In genomic region chr3:147273446-147273845, GRCm38 (mm10) we compare ENCODE assay signal across 21 mouse cellular contexts.
DNase-seq lines count a peak whose midpoint lies in the region; ATAC-seq lines count a peak whose summit lies in the region.
"Had no signal": no experiment of that assay in that cellular context is flagged by ENCODE, and none has a peak within 500 bp of the region (broad histone marks: within the 10 kb centered on the region; RNA-seq: fewer than 3 reads in every experiment).

No protein-coding gene starts in this region.

- no peaks in the 10 kb centered on the region for H3K36me3 ChIP-seq in heart, embryonic 13.5 days
- H3K36me3 ChIP-seq in heart, embryonic 11.5 days (ENCODE audit: control insufficient read depth, insufficient read depth, low read length) = no peaks in the 10 kb centered on the region
- no peaks in the 10 kb centered on the region for H3K36me3 ChIP-seq in forebrain, embryonic 16.5 days (ENCODE audit: control insufficient read depth, insufficient read depth)
- H3K36me3 ChIP-seq: embryonic facial prominence, embryonic 13.5 days; heart, embryonic 10.5 days; hindbrain, embryonic 12.5 days; intestine, embryonic 15.5 days; kidney, embryonic 15.5 days had no signal

- H3K4me2 ChIP-seq in heart, embryonic 13.5 days = no peak overlapping the region
- no peak overlapping the region for H3K4me2 ChIP-seq in heart, embryonic 11.5 days
- H3K4me2 ChIP-seq in forebrain, embryonic 16.5 days (ENCODE audit: low read length) = no peak overlapping the region
- H3K4me2 ChIP-seq: embryonic facial prominence, embryonic 13.5 days; forebrain, embryonic 13.5 days; hindbrain, embryonic 12.5 days; intestine, embryonic 15.5 days; kidney, embryonic 15.5 days had no signal

- H3K27ac ChIP-seq in heart, embryonic 13.5 days (replicated peaks) = peak overlapping the region; percentile 49; the same call in 1 of the 2 replicates
- no peak overlapping the region for H3K27ac ChIP-seq in heart, embryonic 11.5 days (ENCODE audit: low read depth, low read length)
- H3K27ac ChIP-seq in forebrain, embryonic 16.5 days (ENCODE audit: low read length) = no peak overlapping the region
- H3K27ac ChIP-seq: embryonic facial prominence, embryonic 13.5 days; forebrain, embryonic 13.5 days; gastrocnemius, adult 2 months; heart, embryonic 10.5 days; hindbrain, embryonic 12.5 days; intestine, embryonic 15.5 days; kidney, embryonic 15.5 days had no signal

- no peak overlapping the region for H3K4me3 ChIP-seq in heart, embryonic 13.5 days
- H3K4me3 ChIP-seq in heart, embryonic 11.5 days (ENCODE audit: low read depth, low read length) = no peak overlapping the region
- no peak overlapping the region for H3K4me3 ChIP-seq in forebrain, embryonic 16.5 days (replicated peaks; ENCODE audit: low read length)
- H3K4me3 ChIP-seq: embryonic facial prominence, embryonic 13.5 days; forebrain, embryonic 13.5 days; gastrocnemius, adult 2 months; heart, embryonic 10.5 days; hindbrain, embryonic 12.5 days; intestine, embryonic 15.5 days; kidney, embryonic 15.5 days had no signal

- WGBS in heart, embryonic 13.5 days = 27% methylated on average over 3 of the region's 3 CpGs
- 34% methylated on average over 3 of the region's 3 CpGs for WGBS in heart, embryonic 11.5 days (ENCODE audit: insufficient replicate concordance)
- WGBS in forebrain, embryonic 16.5 days = 70% methylated on average over 3 of the region's 3 CpGs

- no peaks in the 10 kb centered on the region for H3K9me3 ChIP-seq in heart, embryonic 13.5 days
- no peaks in the 10 kb centered on the region for H3K9me3 ChIP-seq in heart, embryonic 11.5 days (replicated peaks; ENCODE audit: control insufficient read depth, low read length)
- H3K9me3 ChIP-seq in forebrain, embryonic 16.5 days (ENCODE audit: control insufficient read depth, low read length) = no peaks in the 10 kb centered on the region
- H3K9me3 ChIP-seq: embryonic facial prominence, embryonic 13.5 days; forebrain, embryonic 13.5 days; heart, embryonic 10.5 days; hindbrain, embryonic 12.5 days; intestine, embryonic 15.5 days; kidney, embryonic 15.5 days had no signal

- no peak for ATAC-seq in heart, embryonic 13.5 days (ENCODE audit: extremely low read depth, insufficient number of reproducible peaks, low FRiP score, low TSS enrichment)
- no peak for ATAC-seq in heart, embryonic 11.5 days (replicated peaks; ENCODE audit: insufficient number of reproducible peaks, low FRiP score, low TSS enrichment)
- ATAC-seq in forebrain, embryonic 16.5 days = no peak
- ATAC-seq: forebrain, embryonic 13.5 days; hindbrain, embryonic 16.5 days; intestine, embryonic 15.5 days had no signal

- peak; percentile 54 for DNase-seq in adrenal gland, adult 2 months
- no peak for DNase-seq in adrenal gland, postnatal 4 days (ENCODE audit: low spot score in 2 of 2)
- DNase-seq in adrenal gland, postnatal 36 days = peak; percentile 22 to 31
- DNase-seq in adipocyte (ENCODE audit: low spot score) = no peak
- DNase-seq: cerebellum, adult 11-12 months; cerebellum, adult 9-10 months; cerebellum, postnatal 25 days; gastrocnemius, adult 2 months; gastrocnemius, postnatal 25 days; heart, postnatal 4 days; kidney, adult 2 months had no signal

- no peaks in the 10 kb centered on the region for H3K27me3 ChIP-seq in heart, embryonic 13.5 days (replicated peaks)
- no peaks in the 10 kb centered on the region for H3K27me3 ChIP-seq in heart, embryonic 11.5 days (ENCODE audit: control insufficient read depth, insufficient read depth, low read length)
- H3K27me3 ChIP-seq in forebrain, embryonic 16.5 days (replicated peaks; ENCODE audit: control insufficient read depth, insufficient read depth, low read length) = no peaks in the 10 kb centered on the region
- H3K27me3 ChIP-seq: embryonic facial prominence, embryonic 13.5 days; forebrain, embryonic 13.5 days; hindbrain, embryonic 12.5 days; intestine, embryonic 15.5 days; kidney, embryonic 15.5 days had no signal

- H3K9ac ChIP-seq in heart, embryonic 13.5 days = no peak overlapping the region
- no peak overlapping the region for H3K9ac ChIP-seq in heart, embryonic 11.5 days (ENCODE audit: low read depth, low read length)
- H3K9ac ChIP-seq in forebrain, embryonic 16.5 days (replicated peaks; ENCODE audit: low read depth, low read length) = no peak overlapping the region
- H3K9ac ChIP-seq: embryonic facial prominence, embryonic 13.5 days; forebrain, embryonic 13.5 days; hindbrain, embryonic 12.5 days; intestine, embryonic 15.5 days; kidney, embryonic 15.5 days had no signal

- peaks cover 12% of the 10 kb centered on the region for H3K4me1 ChIP-seq in heart, embryonic 13.5 days
- H3K4me1 ChIP-seq in heart, embryonic 11.5 days (ENCODE audit: control insufficient read depth, insufficient read depth, low read length) = peaks cover 3% of the 10 kb centered on the region; the same call in 1 of the 2 replicates
- no peaks in the 10 kb centered on the region for H3K4me1 ChIP-seq in forebrain, embryonic 16.5 days (replicated peaks; ENCODE audit: control insufficient read depth, insufficient read depth, low read length)
- H3K4me1 ChIP-seq: embryonic facial prominence, embryonic 13.5 days; forebrain, embryonic 13.5 days; hindbrain, embryonic 12.5 days; intestine, embryonic 15.5 days; kidney, embryonic 15.5 days had no signal

Comparison
In these comparisons a context has a peak if more than half of its experiments do, and no peak if none do; other contexts are left out.
1. DNase-seq: peak in adrenal gland, adult 2 months (single experiment) and adrenal gland, postnatal 36 days (2 of 2); none in adrenal gland, postnatal 4 days (0 of 2) and adipocyte (single experiment).